Mouse (Mus musculus) MEL (cell line): Measurements from ENCODE around the gene Ptpn1. TPM values are rescaled to one million over a fixed set of nuclear protein-coding genes. Genes with fewer than 3 reads are reported as not detected.

Experiments
- DNase-seq: peaks from one replicate; pipeline ENCODE4 v3.0.0; 2011; ENCODE audit warnings: low read depth, low spot score
- H3K27ac ChIP-seq: 2 replicates; pipeline ENCODE4 v1.5.1; 2012; ENCODE audit warnings: low read depth, mild to moderate bottlenecking, control low read depth, low read length, moderate library complexity; ENCODE audit not compliant: control insufficient read depth
- H3K27me3 ChIP-seq, 2 experiments: fragments of 150-350 bp in 1 of 2; sonication (generic) in 1 of 2; 2 replicates each; pipeline ENCODE4 v1.6.1; 2012; ENCODE audit warnings: low read length in 2 of 2, mild to moderate bottlenecking in 2 of 2, improper control_type of control experiment in 1 of 2, moderate library complexity in 1 of 2; ENCODE audit not compliant: insufficient read depth in 2 of 2, control insufficient read depth in 1 of 2
- H3K36me3 ChIP-seq, 2 experiments: 2 replicates each; pipeline ENCODE4 v1.6.1; 2012 to 2014; ENCODE audit warnings: low read length in 2 of 2, improper control_type of control experiment in 1 of 2, inconsistent platforms in 1 of 2, mild to moderate bottlenecking in 1 of 2; ENCODE audit not compliant: insufficient read depth in 2 of 2, control insufficient read depth in 1 of 2
- H3K4me1 ChIP-seq, 2 experiments: fragments of 150-350 bp in 1 of 2; sonication (generic) in 1 of 2; 2 replicates each; pipeline ENCODE4 v1.6.1; 2012; ENCODE audit warnings: low read length in 2 of 2, improper control_type of control experiment in 1 of 2, mild to moderate bottlenecking in 1 of 2; ENCODE audit not compliant: insufficient read depth in 2 of 2, control insufficient read depth in 1 of 2
- H3K4me3 ChIP-seq, 2 experiments: fragments of 150-350 bp in 1 of 2; sonication (generic) in 1 of 2; 2 replicates each; pipeline ENCODE4 v1.5.1; 2012; ENCODE audit warnings: low read depth in 2 of 2, low read length in 2 of 2, mild to moderate bottlenecking in 2 of 2, moderate library complexity in 2 of 2, control low read depth in 1 of 2, improper control_type of control experiment in 1 of 2; ENCODE audit not compliant: control insufficient read depth in 1 of 2, insufficient read depth in 1 of 2
- H3K79me2 ChIP-seq: 2 replicates; pipeline ENCODE4 v1.6.1; 2012; ENCODE audit warnings: mild to moderate bottlenecking, low read length, moderate library complexity; ENCODE audit not compliant: control insufficient read depth, poor library complexity, insufficient read depth
- H3K9ac ChIP-seq: 2 replicates; pipeline ENCODE4 v1.6.1; 2012; ENCODE audit warnings: low read depth, mild to moderate bottlenecking, control low read depth, low read length, moderate library complexity; ENCODE audit not compliant: control insufficient read depth, poor library complexity, severe bottlenecking
- H3K9me3 ChIP-seq: fragments of 150-350 bp; sonication (generic); replicated peaks from 2 replicates; pipeline ENCODE4 v1.6.1; 2012; ENCODE audit warnings: mild to moderate bottlenecking, low read length, improper control_type of control experiment, moderate library complexity; ENCODE audit not compliant: insufficient read depth
- BHLHE40 ChIP-seq: IDR thresholded peaks from 2 replicates; pipeline ENCODE4 v1.6.1; 2012; ENCODE audit warnings: low read depth, mild to moderate bottlenecking, inconsistent platforms, low read length, improper control_type of control experiment, borderline replicate concordance
- CHD1 ChIP-seq: IDR thresholded peaks from 2 replicates; pipeline ENCODE4 v1.6.1; 2012; ENCODE audit warnings: low read depth, mild to moderate bottlenecking, inconsistent platforms, low read length, improper control_type of control experiment
- CTCF ChIP-seq, 3 experiments: IDR thresholded peaks in 2 of 3; conservative IDR thresholded peaks in 1 of 3; 2 replicates each; pipeline ENCODE4 v1.5.1; 2011 to 2012; ENCODE audit warnings: low read length in 3 of 3, low read depth in 2 of 3, mild to moderate bottlenecking in 2 of 3, improper control_type of control experiment in 1 of 3, inconsistent platforms in 1 of 3, mixed read lengths in 1 of 3, moderate library complexity in 1 of 3; ENCODE audit not compliant: control insufficient read depth in 1 of 3, insufficient read depth in 1 of 3, poor library complexity in 1 of 3, severe bottlenecking in 1 of 3
- ETS1 ChIP-seq: IDR thresholded peaks from 2 replicates; pipeline ENCODE4 v1.6.1; 2012; ENCODE audit warnings: low read depth, mild to moderate bottlenecking, inconsistent platforms, low read length, improper control_type of control experiment, moderate library complexity
- GABPA ChIP-seq: IDR thresholded peaks from 2 replicates; pipeline ENCODE4 v1.6.1; 2012; ENCODE audit warnings: low read depth, mild to moderate bottlenecking, inconsistent platforms, low read length, improper control_type of control experiment, moderate library complexity
- GATA1 ChIP-seq: IDR thresholded peaks from 2 replicates; pipeline ENCODE4 v1.6.1; 2011; ENCODE audit warnings: low read depth, low read length, improper control_type of control experiment
- HCFC1 ChIP-seq: IDR thresholded peaks from 2 replicates; pipeline ENCODE4 v1.6.1; 2012; ENCODE audit warnings: low read depth, mild to moderate bottlenecking, inconsistent platforms, low read length, improper control_type of control experiment, moderate library complexity
- KAT2A ChIP-seq: conservative IDR thresholded peaks from 2 replicates; pipeline ENCODE4 v1.6.1; 2012; ENCODE audit warnings: low read depth, low read length, improper control_type of control experiment, inconsistent platforms
- MAFK ChIP-seq: IDR thresholded peaks from 2 replicates; pipeline ENCODE4 v1.6.1; 2011; ENCODE audit warnings: low read depth, mild to moderate bottlenecking, low read length, improper control_type of control experiment, borderline replicate concordance
- MAX ChIP-seq: IDR thresholded peaks from 2 replicates; pipeline ENCODE4 v1.6.1; 2011; ENCODE audit warnings: low read length, improper control_type of control experiment
- MAZ ChIP-seq: IDR thresholded peaks from 2 replicates; pipeline ENCODE4 v1.6.1; 2012; ENCODE audit warnings: low read depth, mild to moderate bottlenecking, inconsistent platforms, low read length, improper control_type of control experiment
- MXI1 ChIP-seq: IDR thresholded peaks from 2 replicates; pipeline ENCODE4 v1.6.1; 2011; ENCODE audit warnings: mild to moderate bottlenecking, low read depth, low read length, improper control_type of control experiment
- POLR2A ChIP-seq, 2 experiments: IDR thresholded peaks; 2 replicates each; pipeline ENCODE4 v1.6.1; 2011 to 2012; ENCODE audit warnings: low read length in 2 of 2, mild to moderate bottlenecking in 2 of 2, control low read depth in 1 of 2, improper control_type of control experiment in 1 of 2, low read depth in 1 of 2, moderate library complexity in 1 of 2; ENCODE audit not compliant: control insufficient read depth in 1 of 2, insufficient read depth in 1 of 2, poor library complexity in 1 of 2
- POLR2AphosphoS5 ChIP-seq: IDR thresholded peaks from 2 replicates; pipeline ENCODE4 v1.6.1; 2012; ENCODE audit warnings: low read depth, borderline replicate concordance, mild to moderate bottlenecking, inconsistent platforms, low read length, moderate library complexity, mixed read lengths
- RAD21 ChIP-seq: IDR thresholded peaks from 2 replicates; pipeline ENCODE4 v1.6.1; 2011; ENCODE audit warnings: mild to moderate bottlenecking, low read depth, low read length, improper control_type of control experiment
- RCOR1 ChIP-seq: IDR thresholded peaks from 2 replicates; pipeline ENCODE4 v1.6.1; 2012; ENCODE audit warnings: low read depth, mild to moderate bottlenecking, inconsistent platforms, low read length, improper control_type of control experiment
- SMC3 ChIP-seq: IDR thresholded peaks from 2 replicates; pipeline ENCODE4 v1.6.1; 2011; ENCODE audit warnings: low read depth, low read length, improper control_type of control experiment
- TCF12 ChIP-seq: IDR thresholded peaks from 2 replicates; pipeline ENCODE4 v1.6.1; 2014; ENCODE audit warnings: low read depth, mild to moderate bottlenecking, inconsistent platforms, low read length, improper control_type of control experiment, moderate library complexity
- UBTF ChIP-seq: IDR thresholded peaks from 2 replicates; pipeline ENCODE4 v1.6.1; 2012; ENCODE audit warnings: low read depth, mild to moderate bottlenecking, inconsistent platforms, low read length, improper control_type of control experiment, moderate library complexity, borderline replicate concordance; ENCODE audit not compliant: insufficient read depth
- ZC3H11A ChIP-seq: IDR thresholded peaks from 2 replicates; pipeline ENCODE4 v1.6.1; 2012; ENCODE audit warnings: low read depth, mild to moderate bottlenecking, inconsistent platforms, low read length, improper control_type of control experiment
- ZKSCAN1 ChIP-seq: IDR thresholded peaks from 2 replicates; pipeline ENCODE4 v1.6.1; 2012; ENCODE audit warnings: low read depth, mild to moderate bottlenecking, inconsistent platforms, low read length, improper control_type of control experiment, moderate library complexity
- polyA plus RNA-seq, 2 experiments: library from polyadenylated mRNA; stranded (reverse) in 1 of 2; unstranded in 1 of 2; fragments of >175 nt in 1 of 2; fragments of >200 nt in 1 of 2; gene quantifications; 2 replicates each; pipeline versions ENCODE4 v1.2.1 to v1.2.4; 2012; ENCODE audit warnings: low replicate concordance in 2 of 2, low read depth in 1 of 2; ENCODE audit not compliant: insufficient read length in 2 of 2, insufficient read depth in 1 of 2, missing spikeins in 1 of 2
- total RNA-seq: library from RNA; depleted of rRNA; stranded (reverse); fragments of 300-350 nt; gene quantifications from 2 replicates; pipeline ENCODE4 v1.2.3, GENCODE M21; 2012

The Ptpn1 gene
- total and polyA plus RNA-seq, 3 experiments: 55.3 to 62.9 TPM; not detected in 1

DNA sequence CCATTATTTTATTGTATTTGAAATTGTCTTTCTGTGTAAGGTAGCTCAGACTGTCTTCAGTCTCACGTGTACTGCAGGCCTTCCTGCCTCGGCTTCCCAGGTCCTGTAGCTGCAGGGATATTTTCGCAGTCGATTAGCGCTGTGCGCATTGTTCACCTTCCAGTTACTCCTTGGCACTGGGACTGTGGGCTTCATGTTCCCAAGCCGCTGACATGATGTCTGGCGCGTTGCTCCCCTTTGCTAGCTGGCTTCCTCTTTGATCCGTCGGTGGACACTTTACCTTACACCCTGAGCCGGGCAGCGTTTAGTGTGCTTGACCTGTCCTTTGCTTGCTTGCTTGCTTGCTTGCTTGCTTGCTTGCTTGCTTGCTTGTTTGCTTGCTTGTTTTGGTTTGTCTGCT lies 16.7 kb downstream of the Ptpn1 start:
- Histone ChIP-seq H3K9me3 (no peaks in the 10 kb centered on the region), H3K4me3 (no peak overlapping the region), H3K27me3 (no peaks in the 10 kb centered on the region), H3K27ac (no peak overlapping the region), H3K36me3 (no peaks in the 10 kb centered on the region; a peak in 1 of 4 replicates), H3K9ac (no peak overlapping the region)
- DNase-seq: no peak
- TF ChIP-seq POLR2A (IDR thresholded peaks at IDR 0.05; ENCODE audit: control insufficient read depth in 1 of 2, insufficient read depth in 1 of 2, low read depth in 1 of 2, low read length in 2 of 2, poor library complexity in 1 of 2): no peak
- no peak for TF ChIP-seq ETS1
- no peak for TF ChIP-seq ZKSCAN1
- TF ChIP-seq CTCF (IDR thresholded peaks at IDR 0.05 in 2 of 3, conservative IDR thresholded peaks at IDR 0.05 in 1 of 3; ENCODE audit: control insufficient read depth in 1 of 3, insufficient read depth in 1 of 3, low read depth in 2 of 3, low read length in 3 of 3, poor library complexity in 1 of 3, severe bottlenecking in 1 of 3): no peak
- TF ChIP-seq GABPA: no peak
- TF ChIP-seq ZC3H11A: no peak
- TF ChIP-seq TCF12: no peak
- TF ChIP-seq MXI1: no peak
- no peak for TF ChIP-seq HCFC1
- no peak for TF ChIP-seq CHD1
- TF ChIP-seq BHLHE40: no peak
- no peak for TF ChIP-seq KAT2A
- no peak for TF ChIP-seq MAZ
- TF ChIP-seq GATA1: no peak
- no peak for TF ChIP-seq SMC3
- TF ChIP-seq, all 39 proteins: peak for 0
- Histone ChIP-seq H3K79me2 (peaks cover 36% of the 10 kb centered on the region), H3K4me1 (peaks cover 0 to 3% of the 10 kb centered on the region in 2 experiments; a peak in 3 of 4 replicates)

DNA sequence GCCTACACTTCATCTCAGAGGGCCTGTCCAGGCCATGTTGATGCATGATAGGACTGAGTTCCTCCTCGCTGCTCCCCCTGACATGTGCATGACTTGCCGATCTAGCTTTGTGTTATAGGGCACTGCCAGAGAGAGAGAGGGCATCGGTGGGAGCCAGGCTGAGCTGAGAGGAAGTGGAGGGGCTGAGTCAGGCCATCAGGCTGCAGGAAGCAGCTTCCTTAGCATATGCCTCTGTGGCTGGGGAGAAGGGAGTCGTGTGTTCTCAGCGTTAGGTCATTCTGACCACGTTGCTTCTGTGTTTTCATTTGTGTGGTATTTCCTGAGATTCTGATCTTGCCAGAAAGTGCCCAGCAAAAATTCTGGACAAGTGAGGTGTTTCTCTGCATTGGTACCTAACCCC lies 17.4 kb downstream of the Ptpn1 start:
- DNase-seq: peak; percentile 30
- Histone ChIP-seq H3K36me3 (no peaks in the 10 kb centered on the region), H3K4me3 (no peak overlapping the region), H3K79me2 (peaks cover 30% of the 10 kb centered on the region), H3K9ac (no peak overlapping the region), H3K27me3 (no peaks in the 10 kb centered on the region), H3K27ac (no peak overlapping the region), H3K9me3 (no peaks in the 10 kb centered on the region), H3K4me1 (peaks cover 0 to 3% of the 10 kb centered on the region in 2 experiments; a peak in 3 of 4 replicates)
- TF ChIP-seq MXI1 (0 out of 2 replicates have a peak, but pooled peaks have one; percentile 29), SMC3 (no peak), BHLHE40 (no peak), RAD21 (no peak), UBTF (no peak), HCFC1 (no peak), MAFK (no peak), POLR2AphosphoS5 (no peak), CTCF (IDR thresholded peaks at IDR 0.05 in 2 of 3, conservative IDR thresholded peaks at IDR 0.05 in 1 of 3; ENCODE audit: control insufficient read depth in 1 of 3, insufficient read depth in 1 of 3, low read depth in 2 of 3, low read length in 3 of 3, poor library complexity in 1 of 3, severe bottlenecking in 1 of 3) (no peak), MAX (0 out of 2 replicates have a peak, but pooled peaks have one; percentile 15), RCOR1 (no peak)
